Mouse (Mus musculus): ENCODE measurements around the gene Lamc3.

DNA sequence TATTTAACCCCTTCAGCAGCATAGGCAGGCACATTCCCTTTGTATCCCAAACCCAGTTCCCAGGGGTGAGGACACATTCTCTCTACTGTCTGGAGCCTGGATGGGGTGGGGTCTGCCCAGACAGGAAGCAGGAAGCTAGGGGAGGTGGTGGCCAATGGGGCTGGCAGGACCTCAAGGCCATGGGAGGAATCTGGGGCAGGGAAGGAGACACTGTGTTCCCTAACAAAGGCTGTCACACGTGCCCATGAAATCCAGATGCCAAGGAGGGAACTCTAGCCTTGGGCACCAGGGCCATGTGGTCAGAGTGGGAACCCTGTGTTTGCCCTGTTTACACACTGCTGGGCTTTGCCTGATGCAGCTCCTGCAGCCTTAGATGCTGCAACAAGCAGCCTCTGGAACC lies 1.8 kb downstream of the Lamc3 start:
- TF ChIP-seq CTCF (conservative IDR thresholded peaks at IDR 0.05; ENCODE audit: low read length): no peak
- TF ChIP-seq NANOG (IDR thresholded peaks at IDR 0.05; ENCODE audit: borderline replicate concordance, low read length): no peak
- no peak for TF ChIP-seq POU5F1 (IDR thresholded peaks at IDR 0.05; ENCODE audit: borderline replicate concordance, low read length)

Data from E14TG2a.4 (cell line).